ENCODE assay signal across 18 mouse cellular contexts in genomic region chr10:25499323-25500071, GRCm38 (mm10). TPM values are rescaled to one million over a fixed set of nuclear protein-coding genes. Genes with fewer than 3 reads are reported as not detected.
A peak's percentile ranks its signal among the peaks of the same experiment; 100 is the strongest.
DNase-seq lines count a peak whose midpoint lies in the region; ATAC-seq and TF ChIP-seq lines count a peak whose summit lies in the region.
"Had no signal": no experiment of that assay in that cellular context is flagged by ENCODE, and none has a peak within 500 bp of the region (broad histone marks: within the 10 kb centered on the region; RNA-seq: fewer than 3 reads in every experiment).

No protein-coding gene starts in this region.

- TF ChIP-seq EP300 in heart, adult 2 months (IDR thresholded peaks at IDR 0.05; ENCODE audit: insufficient read depth, low read depth, low read length), result no peak

- H3K4me2 ChIP-seq in heart, embryonic 12.5 days, result no peak overlapping the region
- H3K4me2 ChIP-seq in lung, embryonic 14.5 days, result no peak overlapping the region
- H3K4me2 ChIP-seq in hindbrain, embryonic 14.5 days (replicated peaks), result no peak overlapping the region
- no peak overlapping the region for H3K4me2 ChIP-seq in forebrain, embryonic 13.5 days

- H3K36me3 ChIP-seq in heart, adult 2 months (ENCODE audit: control insufficient read depth, insufficient read depth, low read length), result no peaks in the 10 kb centered on the region
- H3K36me3 ChIP-seq in heart, embryonic 12.5 days, result peaks cover 45% of the 10 kb centered on the region
- H3K36me3 ChIP-seq in lung, embryonic 14.5 days (ENCODE audit: insufficient read depth), result peaks cover 33% of the 10 kb centered on the region
- no peaks in the 10 kb centered on the region for H3K36me3 ChIP-seq in hindbrain, embryonic 14.5 days (replicated peaks; ENCODE audit: control insufficient read depth, insufficient read depth)
- H3K36me3 ChIP-seq in forebrain, embryonic 13.5 days (ENCODE audit: poor library complexity, severe bottlenecking), result no peaks in the 10 kb centered on the region; the same call in 1 of the 2 replicates

- DNase-seq in heart, adult 2 months, result no peak
- DNase-seq in lung, embryonic 14.5 days, result no peak
- no peak for DNase-seq in lung, postnatal 25 days (ENCODE audit: low spot score)
- DNase-seq in NIH3T3 (ENCODE audit: low read depth), result peak; percentile 7
- DNase-seq in hindbrain, embryonic 14.5 days (ENCODE audit: low spot score), result no peak
- no peak for DNase-seq in layer of hippocampus, adult 8-10 months (ENCODE audit: low spot score in 2 of 2)
- DNase-seq: cerebellum, adult 8-10 months; lung, adult 2 months; right cerebral cortex, postnatal 25 days; thymus, postnatal 4 days had no signal

- no peak overlapping the region for H3K27ac ChIP-seq in heart, adult 2 months
- no peak overlapping the region for H3K27ac ChIP-seq in heart, embryonic 12.5 days (ENCODE audit: poor library complexity, severe bottlenecking)
- no peak overlapping the region for H3K27ac ChIP-seq in lung, embryonic 14.5 days (ENCODE audit: low read depth)
- H3K27ac ChIP-seq in hindbrain, embryonic 14.5 days, result peak overlapping the region; percentile 29; the same call in 1 of the 2 replicates
- no peak overlapping the region for H3K27ac ChIP-seq in forebrain, embryonic 13.5 days
- H3K27ac ChIP-seq: midbrain, embryonic 10.5 days had no signal

- H3K9me3 ChIP-seq in heart, embryonic 12.5 days (replicated peaks), result no peaks in the 10 kb centered on the region
- no peaks in the 10 kb centered on the region for H3K9me3 ChIP-seq in lung, embryonic 14.5 days (ENCODE audit: low read depth, low read length)
- no peaks in the 10 kb centered on the region for H3K9me3 ChIP-seq in hindbrain, embryonic 14.5 days (ENCODE audit: control insufficient read depth, low read length)
- no peaks in the 10 kb centered on the region for H3K9me3 ChIP-seq in forebrain, embryonic 13.5 days (replicated peaks)
- H3K9me3 ChIP-seq: midbrain, embryonic 10.5 days had no signal

- ATAC-seq in heart, embryonic 12.5 days (ENCODE audit: insufficient number of reproducible peaks, low FRiP score), result no peak
- ATAC-seq in lung, embryonic 14.5 days (ENCODE audit: insufficient read depth), result no peak
- ATAC-seq in hindbrain, embryonic 14.5 days (ENCODE audit: low FRiP score), result no peak; the same call in 1 of the 2 replicates
- no peak for ATAC-seq in forebrain, embryonic 13.5 days
- ATAC-seq: CD4-positive, CD25-positive, alpha-beta regulatory T cell, adult 4 months had no signal

- no peaks in the 10 kb centered on the region for H3K4me1 ChIP-seq in heart, adult 2 months (ENCODE audit: control insufficient read depth, insufficient read depth, low read length)
- H3K4me1 ChIP-seq in heart, embryonic 12.5 days (replicated peaks), result no peaks in the 10 kb centered on the region
- H3K4me1 ChIP-seq in lung, embryonic 14.5 days (ENCODE audit: insufficient read depth), result no peaks in the 10 kb centered on the region
- H3K4me1 ChIP-seq in hindbrain, embryonic 14.5 days (replicated peaks; ENCODE audit: control insufficient read depth, insufficient read depth, low read length), result no peaks in the 10 kb centered on the region
- H3K4me1 ChIP-seq in forebrain, embryonic 13.5 days, result no peaks in the 10 kb centered on the region
- H3K4me1 ChIP-seq: midbrain, embryonic 10.5 days had no signal

- H3K27me3 ChIP-seq in heart, adult 2 months (ENCODE audit: control insufficient read depth, insufficient read depth, low read length), result no peaks in the 10 kb centered on the region
- no peaks in the 10 kb centered on the region for H3K27me3 ChIP-seq in heart, embryonic 12.5 days (replicated peaks)
- H3K27me3 ChIP-seq in lung, embryonic 14.5 days (ENCODE audit: insufficient read depth, low read length), result no peaks in the 10 kb centered on the region
- H3K27me3 ChIP-seq in hindbrain, embryonic 14.5 days (ENCODE audit: control insufficient read depth, insufficient read depth, low read length), result no peaks in the 10 kb centered on the region
- no peaks in the 10 kb centered on the region for H3K27me3 ChIP-seq in forebrain, embryonic 13.5 days

- no peak overlapping the region for H3K9ac ChIP-seq in heart, adult 2 months (ENCODE audit: low read depth, low read length)
- no peak overlapping the region for H3K9ac ChIP-seq in heart, embryonic 12.5 days
- H3K9ac ChIP-seq in lung, embryonic 14.5 days, result no peak overlapping the region
- H3K9ac ChIP-seq in hindbrain, embryonic 14.5 days, result no peak overlapping the region
- no peak overlapping the region for H3K9ac ChIP-seq in forebrain, embryonic 13.5 days

- no peaks in the 10 kb centered on the region for H3K79me2 ChIP-seq in heart, adult 2 months (replicated peaks; ENCODE audit: control insufficient read depth, insufficient read depth, low read length)

- intact Hi-C loops in heart, adult 2 months (cut with DNase I), result no loop called here

- no peak for TF ChIP-seq POLR2A in heart, adult 2 months (IDR thresholded peaks at IDR 0.05; ENCODE audit: insufficient read depth, low read depth, low read length)

- peak; percentile 53 for TF ChIP-seq CTCF in heart, adult 2 months (IDR thresholded peaks at IDR 0.05)
- peak; percentile 26 for TF ChIP-seq CTCF in lung, embryonic 14.5 days (IDR thresholded peaks at IDR 0.05; ENCODE audit: low read depth)

- H3K4me3 ChIP-seq in heart, adult 2 months, result no peak overlapping the region
- H3K4me3 ChIP-seq in heart, embryonic 12.5 days, result no peak overlapping the region
- H3K4me3 ChIP-seq in lung, embryonic 14.5 days (ENCODE audit: low read depth, low read length), result no peak overlapping the region
- H3K4me3 ChIP-seq in hindbrain, embryonic 14.5 days (replicated peaks; ENCODE audit: low read length), result no peak overlapping the region
- H3K4me3 ChIP-seq in forebrain, embryonic 13.5 days, result no peak overlapping the region
- H3K4me3 ChIP-seq: midbrain, embryonic 10.5 days had no signal

- 72% methylated on average over 10 of the region's 10 CpGs for WGBS in heart, adult 2 months
- 53% methylated on average over 10 of the region's 10 CpGs for WGBS in heart, embryonic 12.5 days
- WGBS in lung, embryonic 14.5 days, result 68% methylated on average over 10 of the region's 10 CpGs
- 57% methylated on average over 10 of the region's 10 CpGs for WGBS in hindbrain, embryonic 14.5 days
- WGBS in forebrain, embryonic 13.5 days, result 61% methylated on average over 10 of the region's 10 CpGs

RNA-seq across cellular contexts. Expression of gene Smlr1, which starts 36.6 kb away (rescaled TPM):
- not detected for total RNA-seq in heart, adult 2 months (2021)
- not detected in 2 replicates for polyA plus RNA-seq in heart, adult 2 months (2012; rRNA removed)
- not detected in 2 replicates for polyA plus RNA-seq in heart, embryonic 12.5 days (2016; fragmentation: Nextera tagmentation; extraction: Ambion mirVana)
- polyA plus RNA-seq in lung, embryonic 14.5 days (2014; fragmentation: Nextera tagmentation; extraction: Ambion mirVana), result not detected in 2 replicates
- not detected in 2 replicates for polyA plus RNA-seq in hindbrain, embryonic 14.5 days (2014; fragmentation: Nextera tagmentation; extraction: Ambion mirVana)
- not detected for total RNA-seq in layer of hippocampus, adult 8-10 months (2022)
- polyA plus RNA-seq in forebrain, embryonic 13.5 days (2015; fragmentation: Nextera tagmentation; extraction: Ambion mirVana), result not detected in 2 replicates
- total RNA-seq: heart, adult 8-10 months; left cerebral cortex, postnatal 14 days had no signal
- polyA plus RNA-seq: CD4-positive, CD25-positive, alpha-beta regulatory T cell, adult 4 months; frontal cortex, adult 2 months; lung, adult 2 months; midbrain, embryonic 10.5 days; neural tube, embryonic 14.5 days had no signal
